In the genomic region with DNA sequence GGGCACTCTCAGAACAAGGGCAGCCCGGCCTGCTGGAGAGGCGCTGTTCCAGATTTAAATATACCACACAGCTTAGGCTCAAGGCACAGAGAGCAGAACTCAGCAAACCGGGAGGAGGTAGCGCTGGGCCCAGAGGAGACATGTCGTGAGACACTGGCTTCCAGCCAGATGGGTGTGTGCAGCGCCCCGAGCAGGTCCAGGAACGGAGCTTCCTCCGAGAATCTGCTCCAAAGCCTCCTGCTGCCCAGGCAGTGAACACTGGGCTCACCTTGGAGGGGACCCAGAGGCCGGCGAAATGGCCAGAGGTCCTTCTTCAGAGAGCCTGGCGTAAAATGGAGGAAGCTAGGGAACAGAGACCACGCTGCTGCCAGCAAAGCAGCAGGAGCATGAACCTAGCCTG, we compare ENCODE assay signal across 8 mouse cellular contexts.
DNase-seq lines count a peak whose midpoint lies in the region; ATAC-seq lines count a peak whose summit lies in the region.

No protein-coding gene starts in this region.

- peak; percentile 42 to 62 for DNase-seq in heart, adult 18-20 months
- no peak for DNase-seq in heart, embryonic 10.5 days (ENCODE audit: low spot score)
- peak; percentile 49 for DNase-seq in adrenal gland, adult 2 months
- DNase-seq in urinary bladder, postnatal 25 days (ENCODE audit: low spot score): no peak
- no peak for DNase-seq in thymus, postnatal 14 days

- H3K36me3 ChIP-seq in heart, embryonic 10.5 days: no peaks in the 10 kb centered on the region
- no peaks in the 10 kb centered on the region for H3K36me3 ChIP-seq in forebrain, embryonic 12.5 days (replicated peaks)
- no peaks in the 10 kb centered on the region for H3K36me3 ChIP-seq in intestine, embryonic 15.5 days
- no peaks in the 10 kb centered on the region for H3K36me3 ChIP-seq in midbrain, embryonic 13.5 days

- H3K9ac ChIP-seq in forebrain, embryonic 12.5 days: no peak overlapping the region
- peak overlapping the region; percentile 30; the same call in 1 of the 2 replicates for H3K9ac ChIP-seq in intestine, embryonic 15.5 days
- no peak overlapping the region for H3K9ac ChIP-seq in midbrain, embryonic 13.5 days (replicated peaks)

- no peaks in the 10 kb centered on the region for H3K4me1 ChIP-seq in heart, embryonic 10.5 days
- H3K4me1 ChIP-seq in forebrain, embryonic 12.5 days: peaks cover 5% of the 10 kb centered on the region; the same call in 1 of the 2 replicates
- peaks cover 4% of the 10 kb centered on the region; the same call in 1 of the 2 replicates for H3K4me1 ChIP-seq in intestine, embryonic 15.5 days (replicated peaks)
- peaks cover 6% of the 10 kb centered on the region for H3K4me1 ChIP-seq in midbrain, embryonic 13.5 days (replicated peaks)

- H3K27ac ChIP-seq in heart, embryonic 10.5 days: no peak overlapping the region
- no peak overlapping the region for H3K27ac ChIP-seq in forebrain, embryonic 12.5 days
- no peak overlapping the region for H3K27ac ChIP-seq in intestine, embryonic 15.5 days
- no peak overlapping the region for H3K27ac ChIP-seq in midbrain, embryonic 13.5 days

- H3K27me3 ChIP-seq in heart, embryonic 10.5 days (ENCODE audit: insufficient read depth, poor library complexity, severe bottlenecking): peaks cover 4% of the 10 kb centered on the region; the same call in 1 of the 2 replicates
- H3K27me3 ChIP-seq in forebrain, embryonic 12.5 days: no peaks in the 10 kb centered on the region
- H3K27me3 ChIP-seq in intestine, embryonic 15.5 days (replicated peaks): no peaks in the 10 kb centered on the region
- H3K27me3 ChIP-seq in midbrain, embryonic 13.5 days: no peaks in the 10 kb centered on the region

- WGBS in heart, embryonic 10.5 days: 74% methylated on average over 13 of the region's 13 CpGs
- 59% methylated on average over 13 of the region's 13 CpGs for WGBS in forebrain, embryonic 12.5 days
- 53% methylated on average over 13 of the region's 13 CpGs for WGBS in intestine, embryonic 15.5 days
- WGBS in midbrain, embryonic 13.5 days: 59% methylated on average over 13 of the region's 13 CpGs

- H3K4me3 ChIP-seq in heart, embryonic 10.5 days: no peak overlapping the region
- no peak overlapping the region for H3K4me3 ChIP-seq in forebrain, embryonic 12.5 days (replicated peaks)
- H3K4me3 ChIP-seq in intestine, embryonic 15.5 days (replicated peaks): no peak overlapping the region
- H3K4me3 ChIP-seq in midbrain, embryonic 13.5 days (replicated peaks): no peak overlapping the region

- ATAC-seq in forebrain, embryonic 12.5 days (ENCODE audit: low FRiP score): peak; percentile 68; the same call in 1 of the 2 replicates
- peak; percentile 31; the same call in 1 of the 2 replicates for ATAC-seq in intestine, embryonic 15.5 days
- peak; percentile 48; the same call in 1 of the 2 replicates for ATAC-seq in midbrain, embryonic 13.5 days

- H3K4me2 ChIP-seq in forebrain, embryonic 12.5 days: peak overlapping the region; percentile 19; the same call in 1 of the 2 replicates
- H3K4me2 ChIP-seq in intestine, embryonic 15.5 days (replicated peaks): 0 out of 2 replicates have a peak overlapping the region, but pooled peaks have one; percentile 9
- peak overlapping the region; percentile 23; the same call in 1 of the 2 replicates for H3K4me2 ChIP-seq in midbrain, embryonic 13.5 days (replicated peaks)

- no peaks in the 10 kb centered on the region for H3K9me3 ChIP-seq in heart, embryonic 10.5 days
- H3K9me3 ChIP-seq in forebrain, embryonic 12.5 days: 0 out of 2 replicates have a peak, but pooled peaks cover 4% of the 10 kb centered on the region
- H3K9me3 ChIP-seq in intestine, embryonic 15.5 days: no peaks in the 10 kb centered on the region; the same call in 1 of the 2 replicates
- H3K9me3 ChIP-seq in midbrain, embryonic 13.5 days: no peaks in the 10 kb centered on the region

Comparison
In these comparisons a context has a peak if more than half of its experiments do, and no peak if none do; other contexts are left out.
1. DNase-seq: peak in heart, adult 18-20 months (2 of 2) and adrenal gland, adult 2 months (single experiment); none in heart, embryonic 10.5 days (single experiment), urinary bladder, postnatal 25 days (single experiment) and thymus, postnatal 14 days (single experiment).
2. Peak in every context shown above with its lines, with median percentiles within 50 percentile points of each other: ATAC-seq and H3K4me2 ChIP-seq.